Mouse (Mus musculus) megakaryocyte, embryonic 14.5 days (primary cell): Measurements from ENCODE around the gene Hmgxb4. TPM values are rescaled to one million over a fixed set of nuclear protein-coding genes. Genes with fewer than 3 reads are reported as not detected.

ENCODE experiments used
- H3K27me3 ChIP-seq: replicated peaks from 2 replicates; pipeline ENCODE3; 2012; ENCODE audit warnings: inconsistent platforms
- H3K36me3 ChIP-seq: replicated peaks from 2 replicates; pipeline ENCODE3; 2012; ENCODE audit warnings: low read length, inconsistent platforms, mixed read lengths
- H3K4me1 ChIP-seq: 2 replicates; pipeline ENCODE4 v1.6.1; 2012; ENCODE audit warnings: inconsistent platforms
- H3K4me3 ChIP-seq: replicated peaks from 2 replicates; pipeline ENCODE3; 2012; ENCODE audit warnings: moderate library complexity, mild to moderate bottlenecking, inconsistent platforms
- H3K9me3 ChIP-seq: 2 replicates; pipeline ENCODE4 v1.6.1; 2012; ENCODE audit warnings: inconsistent platforms
- FLI1 ChIP-seq: IDR thresholded peaks from 2 replicates; pipeline ENCODE4 v1.6.1; 2012; ENCODE audit warnings: low read length, inconsistent platforms, mixed read lengths
- GATA1 ChIP-seq: IDR thresholded peaks from 3 replicates; pipeline ENCODE4 v1.6.1; 2012; ENCODE audit warnings: mixed read lengths, low read length, inconsistent platforms, borderline replicate concordance
- polyA plus RNA-seq: library from polyadenylated mRNA; stranded (reverse); fragments of >175 nt; gene quantifications from 2 replicates; pipeline ENCODE4 v1.2.3, GENCODE M21; 2012; ENCODE audit warnings: low replicate concordance; ENCODE audit not compliant: insufficient read depth

The Hmgxb4 gene
- polyA plus RNA-seq, 1 experiment, result 2.9 TPM

GRCm38 (mm10) chr8:75063290-75063689 is 70.1 kb downstream of the Hmgxb4 start:
- TF ChIP-seq GATA1 (no peak), FLI1 (no peak)
- Histone ChIP-seq H3K4me3 (peak overlapping the region; percentile 70), H3K36me3 (peaks cover 92% of the 10 kb centered on the region)

GRCm38 (mm10) chr8:75064790-75065189 is 71.6 kb downstream of the Hmgxb4 start:
- H3K27me3 ChIP-seq, result no peaks in the 10 kb centered on the region
- TF ChIP-seq FLI1, result no peak
- no peak for TF ChIP-seq GATA1
- H3K36me3 ChIP-seq, result peaks cover 85% of the 10 kb centered on the region
- H3K9me3 ChIP-seq, result no peaks in the 10 kb centered on the region
- no peak overlapping the region for H3K4me3 ChIP-seq
- peaks cover 69% of the 10 kb centered on the region for H3K4me1 ChIP-seq

More at GRCm38 (mm10) chr8:75063290-75063689, 70.1 kb downstream of the Hmgxb4 start:
- Histone ChIP-seq H3K27me3 (no peaks in the 10 kb centered on the region), H3K4me1 (peaks cover 72% of the 10 kb centered on the region), H3K9me3 (no peaks in the 10 kb centered on the region)

- Histone ChIP-seq H3K9me3 (no peaks in the 10 kb centered on the region), H3K27me3 (no peaks in the 10 kb centered on the region), H3K36me3 (peaks cover 70% of the 10 kb centered on the region), H3K4me3 (peak overlapping the region; percentile 15), H3K4me1 (peaks cover 62% of the 10 kb centered on the region)
- TF ChIP-seq FLI1 (no peak), GATA1 (no peak)
These were observed 74.1 kb downstream of the Hmgxb4 start for GRCm38 (mm10) chr8:75067287-75067686.

GRCm38 (mm10) chr8:75070297-75070696 is 77.1 kb downstream of the Hmgxb4 start:
- TF ChIP-seq FLI1, result no peak
- TF ChIP-seq GATA1, result no peak
- no peaks in the 10 kb centered on the region for H3K9me3 ChIP-seq

GRCm38 (mm10) chr8:75071627-75072346 is 78.6 kb downstream of the Hmgxb4 start:
- Histone ChIP-seq H3K9me3 (no peaks in the 10 kb centered on the region), H3K4me3 (peak overlapping the region; percentile 50), H3K4me1 (peaks cover 37% of the 10 kb centered on the region), H3K36me3 (peaks cover 31% of the 10 kb centered on the region), H3K27me3 (peaks cover 3% of the 10 kb centered on the region)
- TF ChIP-seq GATA1, result no peak

More at GRCm38 (mm10) chr8:75070297-75070696, 77.1 kb downstream of the Hmgxb4 start:
- peaks cover 3% of the 10 kb centered on the region for H3K27me3 ChIP-seq
- peak overlapping the region; percentile 20 for H3K4me3 ChIP-seq
- H3K36me3 ChIP-seq, result peaks cover 45% of the 10 kb centered on the region
- H3K4me1 ChIP-seq, result peaks cover 43% of the 10 kb centered on the region

GRCm38 (mm10) chr8:75074876-75075275 is 81.7 kb downstream of the Hmgxb4 start:
- Histone ChIP-seq H3K27me3 (peaks cover 3% of the 10 kb centered on the region), H3K36me3 (peaks cover 9% of the 10 kb centered on the region), H3K9me3 (no peaks in the 10 kb centered on the region), H3K4me1 (peaks cover 26% of the 10 kb centered on the region), H3K4me3 (no peak overlapping the region)
- no peak for TF ChIP-seq GATA1
- TF ChIP-seq FLI1, result no peak

- TF ChIP-seq GATA1 (no peak), FLI1 (no peak)
- Histone ChIP-seq H3K4me3 (no peak overlapping the region), H3K27me3 (peaks cover 11% of the 10 kb centered on the region), H3K4me1 (peaks cover 22% of the 10 kb centered on the region), H3K36me3 (no peaks in the 10 kb centered on the region), H3K9me3 (no peaks in the 10 kb centered on the region)
These were observed 85.1 kb downstream of the Hmgxb4 start for GRCm38 (mm10) chr8:75078215-75078614.

- TF ChIP-seq FLI1 (no peak), GATA1 (no peak)
- Histone ChIP-seq H3K4me1 (peaks cover 28% of the 10 kb centered on the region), H3K4me3 (no peak overlapping the region), H3K36me3 (no peaks in the 10 kb centered on the region), H3K9me3 (no peaks in the 10 kb centered on the region), H3K27me3 (peaks cover 11% of the 10 kb centered on the region)
These were observed 85.7 kb downstream of the Hmgxb4 start for GRCm38 (mm10) chr8:75078851-75079250.

Other genes starting within 250 kb of the Hmgxb4 start
- not detected in 2 replicates for gene Isx, start 120.2 kb upstream of the Hmgxb4 start, polyA plus RNA-seq
- 36.8 and 115 TPM in 2 replicates for gene Tom1, start 40.3 kb downstream of the Hmgxb4 start, polyA plus RNA-seq
- 17.6 and 46.0 TPM in 2 replicates for gene Hmox1, start 100.3 kb downstream of the Hmgxb4 start, polyA plus RNA-seq
- gene Mcm5, start 116.2 kb downstream of the Hmgxb4 start, polyA plus RNA-seq, result 10.9 and 16.7 TPM in 2 replicates
- not detected in 2 replicates for gene Rasd2, start 220.6 kb downstream of the Hmgxb4 start, polyA plus RNA-seq